Mouse (Mus musculus) ES-Bruce4 (cell line): ENCODE measurements at regions not wholly inside any gene's neighbourhood (a gene's known extent, or its start where the extent isn't known, plus 50 kb on each side); places are given as distances from the start of the nearest gene placed in this dataset.

Experiments
- CTCF ChIP-seq: IDR thresholded peaks from one replicate; pipeline ENCODE4 v1.8.1; 2011; ENCODE audit warnings: low read depth, low read length
- EP300 ChIP-seq: IDR thresholded peaks from 2 replicates; pipeline ENCODE4 v1.6.1; 2011; ENCODE audit warnings: low read depth, low read length; ENCODE audit not compliant: insufficient read depth
- POLR2A ChIP-seq: IDR thresholded peaks from one replicate; pipeline ENCODE4 v1.8.1; 2011; ENCODE audit warnings: low read length; ENCODE audit not compliant: insufficient read depth

DNA sequence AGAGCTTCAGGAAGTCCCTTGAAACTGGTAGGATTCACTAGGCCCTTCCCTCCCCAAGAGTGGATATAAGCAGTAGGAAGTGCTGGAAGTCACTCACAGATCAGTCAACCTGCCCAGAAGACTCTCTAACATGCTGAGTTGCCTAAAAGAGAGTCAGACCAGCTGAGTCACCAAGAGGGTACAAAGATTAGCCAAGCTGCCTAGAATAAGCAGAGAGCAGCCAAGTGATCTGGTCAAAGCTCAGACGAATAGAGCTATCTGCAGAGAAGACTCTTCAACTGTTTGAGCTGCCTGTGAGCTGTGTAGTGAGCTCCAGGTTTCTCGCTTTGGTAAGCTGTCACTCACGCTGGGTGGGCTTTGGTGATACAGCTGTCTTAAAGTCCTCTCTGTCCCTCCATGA lies 207.4 kb upstream of the Kdm8 start:
- TF ChIP-seq CTCF (no peak), POLR2A (no peak), EP300 (no peak)
